Mouse (Mus musculus) intestine, postnatal 0 days (tissue): Measurements from ENCODE around the gene Casp7. TPM values are rescaled to one million over a fixed set of nuclear protein-coding genes. Genes with fewer than 3 reads are reported as not detected.

Experiments
- ATAC-seq: fragments of 200-750 bp; cut with Nextera tagmentation; 2 replicates; pipeline ENCODE4 v1.8.0; 2017; ENCODE audit warnings: mild to moderate bottlenecking, moderate TSS enrichment, moderate library complexity
- H3K27ac ChIP-seq: fragments of 300-500 bp; sonication (generic); 2 replicates; pipeline ENCODE4 v1.5.1; 2014; ENCODE audit warnings: mild to moderate bottlenecking, low read depth, low read length, moderate library complexity
- H3K27me3 ChIP-seq: fragments of 300-500 bp; sonication (generic); replicated peaks from 2 replicates; pipeline ENCODE4 v1.6.1; 2014; ENCODE audit warnings: low read length, mixed read lengths; ENCODE audit not compliant: control insufficient read depth, insufficient read depth
- H3K36me3 ChIP-seq: fragments of 300-500 bp; sonication (generic); 2 replicates; pipeline ENCODE4 v1.6.1; 2014; ENCODE audit warnings: mild to moderate bottlenecking, moderate library complexity; ENCODE audit not compliant: control insufficient read depth, insufficient read depth
- H3K4me1 ChIP-seq: fragments of 300-500 bp; sonication (generic); replicated peaks from 2 replicates; pipeline ENCODE4 v1.6.1; 2014; ENCODE audit warnings: antibody characterized with exemption, low read length, mixed read lengths; ENCODE audit not compliant: control insufficient read depth, insufficient read depth
- H3K4me2 ChIP-seq: fragments of 300-500 bp; sonication (generic); replicated peaks from 2 replicates; pipeline ENCODE4 v1.6.1; 2014; ENCODE audit warnings: low read depth, mild to moderate bottlenecking, moderate library complexity
- H3K4me3 ChIP-seq: fragments of 300-500 bp; sonication (generic); 2 replicates; pipeline ENCODE4 v1.5.1; 2014; ENCODE audit warnings: low read depth, low read length
- H3K9ac ChIP-seq: fragments of 300-500 bp; sonication (generic); 2 replicates; pipeline ENCODE4 v1.6.1; 2014; ENCODE audit warnings: mild to moderate bottlenecking, low read depth, low read length
- H3K9me3 ChIP-seq: fragments of 300-500 bp; sonication (generic); 2 replicates; pipeline ENCODE4 v1.6.1; 2016; ENCODE audit warnings: mixed run types; ENCODE audit not compliant: control insufficient read depth
- CTCF ChIP-seq: sonication (generic); IDR thresholded peaks from 2 replicates; pipeline ENCODE4 v1.5.1; 2016; ENCODE audit warnings: low read depth, mild to moderate bottlenecking, control low read depth, antibody characterized with exemption, moderate library complexity
- WGBS: fragments of 180-500 bp; shearing (Covaris S2); extraction: QIAGEN DNeasy Blood & Tissue Kit; methylation state at CpG from one replicate; pipeline ENCODE4 v1.1.7; 2014; 5-methylcytosine and 5-hydroxymethylcytosine counted together
- polyA plus RNA-seq: library from polyadenylated mRNA; unstranded; fragments of >200 nt; fragmentation: Nextera tagmentation; extraction: Ambion mirVana; gene quantifications from 2 replicates; pipeline ENCODE4 v1.2.1, GENCODE M21; 2015

Gene Casp7
- polyA plus RNA-seq, 1 experiment from 2014 or later: 51.6 TPM

GRCm38 (mm10) chr19:56443445-56443844 lies 46.5 kb downstream of the Casp7 start:
- Histone ChIP-seq H3K9ac (no peak overlapping the region), H3K27ac (no peak overlapping the region), H3K27me3 (no peaks in the 10 kb centered on the region), H3K9me3 (no peaks in the 10 kb centered on the region), H3K4me2 (no peak overlapping the region), H3K36me3 (peaks cover 23% of the 10 kb centered on the region), H3K4me1 (no peaks in the 10 kb centered on the region), H3K4me3 (no peak overlapping the region)
- no peak for TF ChIP-seq CTCF
- ATAC-seq: no peak
- 70% methylated on average over 14 of the region's 14 CpGs for WGBS

GRCm38 (mm10) chr19:56448784-56449183 lies 51.9 kb downstream of the Casp7 start:
- Histone ChIP-seq H3K4me3 (no peak overlapping the region), H3K27ac (no peak overlapping the region), H3K9me3 (no peaks in the 10 kb centered on the region), H3K9ac (no peak overlapping the region), H3K36me3 (no peaks in the 10 kb centered on the region), H3K4me1 (no peaks in the 10 kb centered on the region), H3K4me2 (no peak overlapping the region), H3K27me3 (no peaks in the 10 kb centered on the region)
- TF ChIP-seq CTCF: no peak
- no peak for ATAC-seq
- WGBS: 94% methylated on average over 4 of the region's 4 CpGs

- H3K9me3 ChIP-seq: no peaks in the 10 kb centered on the region
- no peak overlapping the region for H3K27ac ChIP-seq
- TF ChIP-seq CTCF: no peak
- H3K4me1 ChIP-seq: no peaks in the 10 kb centered on the region
- no peak overlapping the region for H3K4me2 ChIP-seq
- no peak overlapping the region for H3K9ac ChIP-seq
- WGBS: 86% methylated on average over 8 of the region's 8 CpGs
- H3K27me3 ChIP-seq: no peaks in the 10 kb centered on the region
- no peak for ATAC-seq
- H3K4me3 ChIP-seq: no peak overlapping the region
- no peaks in the 10 kb centered on the region for H3K36me3 ChIP-seq
Measured at GRCm38 (mm10) chr19:56449537-56449936, 52.6 kb downstream of the Casp7 start.

- no peaks in the 10 kb centered on the region for H3K27me3 ChIP-seq
Measured at GRCm38 (mm10) chr19:56450892-56451291, 54.0 kb downstream of the Casp7 start.

GRCm38 (mm10) chr19:56451867-56452266 lies 54.9 kb downstream of the Casp7 start:
- WGBS: 65% methylated on average over 4 of the region's 4 CpGs

More at GRCm38 (mm10) chr19:56450892-56451291, 54.0 kb downstream of the Casp7 start:
- TF ChIP-seq CTCF: no peak
- no peaks in the 10 kb centered on the region for H3K9me3 ChIP-seq
- no peak overlapping the region for H3K9ac ChIP-seq
- H3K4me3 ChIP-seq: no peak overlapping the region
- WGBS: 77% methylated on average over 5 of the region's 5 CpGs
- no peak overlapping the region for H3K27ac ChIP-seq
- no peak overlapping the region for H3K4me2 ChIP-seq
- H3K36me3 ChIP-seq: no peaks in the 10 kb centered on the region
- ATAC-seq: no peak
- no peaks in the 10 kb centered on the region for H3K4me1 ChIP-seq

GRCm38 (mm10) chr19:56452421-56452820 lies 55.5 kb downstream of the Casp7 start:
- no peak for ATAC-seq
- Histone ChIP-seq H3K36me3 (no peaks in the 10 kb centered on the region), H3K9me3 (no peaks in the 10 kb centered on the region), H3K9ac (no peak overlapping the region), H3K27me3 (no peaks in the 10 kb centered on the region), H3K4me3 (no peak overlapping the region), H3K4me1 (no peaks in the 10 kb centered on the region), H3K4me2 (no peak overlapping the region), H3K27ac (no peak overlapping the region)
- 83% methylated on average over 2 of the region's 2 CpGs for WGBS
- TF ChIP-seq CTCF: no peak

More at GRCm38 (mm10) chr19:56451867-56452266, 54.9 kb downstream of the Casp7 start:
- H3K4me2 ChIP-seq: no peak overlapping the region
- no peaks in the 10 kb centered on the region for H3K36me3 ChIP-seq
- TF ChIP-seq CTCF: no peak
- no peaks in the 10 kb centered on the region for H3K9me3 ChIP-seq
- no peaks in the 10 kb centered on the region for H3K4me1 ChIP-seq
- no peak for ATAC-seq
- H3K4me3 ChIP-seq: no peak overlapping the region
- H3K9ac ChIP-seq: no peak overlapping the region
- no peaks in the 10 kb centered on the region for H3K27me3 ChIP-seq
- no peak overlapping the region for H3K27ac ChIP-seq

- Histone ChIP-seq H3K4me3 (no peak overlapping the region), H3K27ac (no peak overlapping the region), H3K9ac (no peak overlapping the region), H3K4me2 (no peak overlapping the region), H3K36me3 (no peaks in the 10 kb centered on the region), H3K27me3 (no peaks in the 10 kb centered on the region), H3K4me1 (no peaks in the 10 kb centered on the region), H3K9me3 (no peaks in the 10 kb centered on the region)
- ATAC-seq: no peak
- no peak for TF ChIP-seq CTCF
- 72% methylated on average over 4 of the region's 4 CpGs for WGBS
Measured at GRCm38 (mm10) chr19:56454862-56455261, 57.9 kb downstream of the Casp7 start.
